Mouse (Mus musculus) natural killer cell, adult 2 months (primary cell): ENCODE results near the gene Gm5615.

ENCODE experiments used
- DNase-seq, 2 experiments: peaks; one replicate each; pipeline ENCODE4 v3.0.0; 2022; ENCODE audit warnings: low spot score in 2 of 2

Gm5615 gene

DNA sequence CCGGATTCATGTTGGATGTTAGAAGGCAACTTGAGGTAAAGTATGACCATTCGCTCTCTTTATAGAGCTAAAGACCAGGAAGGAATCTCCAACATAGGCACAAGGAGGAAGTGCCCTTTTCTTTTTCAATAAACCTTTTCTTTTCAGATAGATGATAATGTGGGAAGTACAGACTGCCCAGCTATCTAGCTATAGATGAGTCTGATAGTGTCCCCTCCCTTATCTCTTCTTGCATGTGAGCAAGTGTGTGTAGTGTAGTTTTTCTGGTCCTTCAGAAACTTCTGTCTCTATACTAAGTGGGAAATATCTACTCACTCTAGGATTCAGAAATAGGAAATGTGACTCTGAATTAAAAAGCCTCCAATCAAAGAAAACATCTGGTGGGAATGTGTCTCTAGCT, at the start of gene Gm5615:
Gm5615 (minus strand) TSS at position 101 of the 400 bp plus-strand sequence.
- DNase-seq, result no peak

DNA sequence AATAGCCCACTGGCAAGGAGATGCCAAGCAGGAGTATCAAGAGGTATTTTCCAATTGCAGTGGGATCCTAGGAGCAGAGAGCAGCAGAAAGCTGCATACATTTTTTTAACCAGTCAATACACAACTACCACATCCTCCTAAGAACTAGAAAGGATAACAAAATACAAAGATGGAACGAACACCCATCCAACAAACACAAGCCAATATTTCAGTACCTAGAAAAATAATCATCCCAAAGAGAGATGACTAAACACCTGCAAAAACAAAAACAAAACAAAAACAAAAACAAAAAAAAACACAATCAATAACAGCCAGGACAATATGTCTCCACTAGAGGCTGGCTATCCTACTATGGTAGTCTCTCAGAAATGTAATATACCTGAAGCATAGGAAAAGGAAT, 40.8 kb upstream of the Gm5615 start, which contains the start of gene Gm17689:
Gm17689 (minus strand) TSS at position 101 of the 400 bp plus-strand sequence.
- no peak for DNase-seq

DNA sequence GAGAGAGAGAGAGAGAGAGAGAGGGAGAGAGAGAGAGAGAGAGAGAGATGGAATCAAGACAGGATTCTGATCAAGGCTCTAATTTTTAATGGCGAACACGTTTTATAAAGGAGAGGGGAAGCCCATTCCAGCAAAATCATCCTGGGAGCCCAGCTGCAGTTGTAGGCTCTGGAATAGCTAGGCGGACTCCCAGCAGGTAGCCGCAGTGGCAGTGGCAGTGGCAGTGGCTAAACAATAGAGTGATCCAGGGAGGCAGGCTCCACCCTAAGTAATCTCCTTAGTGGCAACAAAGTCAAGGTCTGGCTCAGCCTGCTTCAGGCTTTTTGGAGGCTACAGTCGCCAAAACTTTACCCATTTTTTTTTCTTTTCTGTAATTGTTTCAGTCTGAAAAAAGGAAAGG, 37.6 kb downstream of the Gm5615 start:
- no peak for DNase-seq

DNA sequence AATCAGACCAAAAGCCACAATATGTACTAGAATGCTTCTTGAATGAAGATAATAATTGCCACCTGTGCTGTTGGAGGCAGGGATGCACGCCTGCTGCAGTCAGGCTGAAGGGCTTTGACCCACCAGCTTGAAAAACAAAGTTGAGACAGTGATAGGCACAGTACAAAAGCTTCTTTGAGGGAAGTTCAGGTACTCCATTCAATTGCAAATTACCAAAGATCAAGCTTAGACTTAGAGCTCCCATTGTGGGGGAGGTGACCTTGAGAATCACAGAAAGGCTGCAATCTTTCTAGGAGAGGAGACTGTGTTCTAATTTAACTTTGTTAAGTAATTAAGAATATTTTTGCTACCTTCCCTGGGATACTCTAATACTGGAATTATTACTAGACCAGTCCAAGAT, 45.9 kb downstream of the Gm5615 start:
- no peak for DNase-seq

DNA sequence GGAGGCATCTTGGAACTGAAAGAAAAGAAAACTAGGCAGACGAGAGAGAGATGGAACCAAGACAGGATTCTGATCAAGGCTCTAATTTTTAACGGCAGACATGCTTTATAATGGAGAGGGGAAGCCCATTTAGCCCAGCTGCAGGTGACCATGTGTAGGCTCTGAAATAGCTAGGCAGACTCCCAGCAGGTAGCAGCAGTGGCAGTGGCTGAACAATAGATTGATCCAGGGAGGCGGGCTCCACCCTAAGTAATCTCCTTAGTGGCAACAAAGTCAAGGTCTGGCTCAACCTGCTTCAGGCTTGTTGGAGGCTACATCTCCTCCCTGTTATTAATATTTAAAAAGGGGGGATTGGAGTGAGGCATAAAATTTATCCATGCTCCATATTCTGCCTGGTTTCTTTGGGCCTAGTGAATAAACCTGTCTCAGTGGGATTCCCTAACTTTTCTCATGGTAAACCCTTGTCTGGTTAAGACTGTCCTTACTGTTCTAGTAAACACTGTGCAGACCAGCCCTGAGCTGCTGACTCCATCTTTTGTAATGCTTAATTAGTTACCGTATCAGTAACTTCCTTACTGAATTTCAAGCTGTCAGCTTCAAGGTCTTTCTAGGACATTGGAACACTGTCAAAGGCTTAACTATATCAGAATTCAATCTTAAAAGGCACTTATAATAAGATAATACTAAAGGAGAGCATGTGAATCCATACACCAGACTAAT, 47.1 kb downstream of the Gm5615 start:
- DNase-seq, result no peak
